Mouse (Mus musculus): ENCODE measurements around the gene Lig3. TPM values are rescaled to one million over a fixed set of nuclear protein-coding genes. Genes with fewer than 3 reads are reported as not detected.
"Not testable (repeated sequence)": the region's sequence is repeated elsewhere in the genome, so short reads cannot be mapped to it uniquely, and the experiment has no call there.

Gene Lig3
- polyA plus RNA-seq, 1 experiment from 2014 or later = 29.9 TPM

GRCm38 (mm10) chr11:82834359-82834758, 53.5 kb downstream of the Lig3 start:
- ATAC-seq (ENCODE audit: low FRiP score) = not testable (repeated sequence)
- H3K4me1 ChIP-seq (replicated peaks) = peaks cover 37% of the 10 kb centered on the region
- 90% methylated on average over 7 of the region's 7 CpGs for WGBS

DNA sequence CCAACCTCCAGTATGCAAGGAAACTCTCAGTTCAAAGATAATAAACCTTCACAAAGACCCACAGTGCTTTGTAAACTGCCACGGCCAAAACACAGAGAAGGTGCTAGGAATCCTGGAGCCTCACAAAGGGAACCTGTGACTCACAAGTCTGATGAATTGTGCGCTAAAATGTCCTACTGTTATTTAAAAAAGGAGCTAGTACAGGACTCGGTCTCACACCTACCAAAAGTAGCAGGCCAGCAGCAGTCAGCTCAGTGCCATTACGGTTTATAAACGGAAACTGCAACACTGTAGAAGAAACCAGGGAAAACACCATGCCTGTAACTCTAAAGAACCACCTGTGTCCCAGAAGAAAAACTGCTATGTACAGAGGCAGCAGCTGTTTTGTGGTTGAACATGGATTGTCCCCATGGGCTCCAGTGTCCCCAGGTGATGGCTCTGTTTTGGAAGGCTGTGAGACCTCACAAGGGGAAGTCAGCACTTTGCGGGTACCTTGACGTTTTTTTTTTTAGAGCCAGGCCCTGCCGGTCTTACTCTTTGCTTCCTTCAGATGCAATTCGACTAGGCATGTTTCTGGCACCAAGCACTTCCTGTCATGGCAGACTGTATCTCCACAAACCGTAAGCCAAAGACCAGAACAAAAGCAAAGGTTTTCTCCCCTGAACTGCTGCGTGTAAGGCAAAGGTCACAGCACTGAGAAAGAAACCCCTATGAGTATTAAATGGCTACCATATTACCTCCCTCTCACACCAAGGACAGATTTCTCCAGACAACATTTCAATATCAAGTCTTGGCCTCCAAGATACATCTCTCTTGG, 54.9 kb downstream of the Lig3 start:
- Histone ChIP-seq H3K4me3 (no peak overlapping the region), H3K4me1 (replicated peaks) (peaks cover 35% of the 10 kb centered on the region), H3K27ac (peak overlapping the region; percentile 44; the same call in 1 of the 2 replicates), H3K36me3 (no peaks in the 10 kb centered on the region), H3K9me3 (no peaks in the 10 kb centered on the region), H3K4me2 (no peak overlapping the region), H3K9ac (no peak overlapping the region), H3K27me3 (no peaks in the 10 kb centered on the region)
- WGBS = 74% methylated on average over 11 of the region's 11 CpGs
- ATAC-seq (ENCODE audit: low FRiP score) = no peak

More at GRCm38 (mm10) chr11:82834359-82834758, 53.5 kb downstream of the Lig3 start:
- not testable (repeated sequence) for H3K27me3 ChIP-seq, H3K36me3 ChIP-seq, H3K4me2 ChIP-seq, H3K9me3 ChIP-seq, H3K27ac ChIP-seq, H3K4me3 ChIP-seq, H3K9ac ChIP-seq

GRCm38 (mm10) chr11:82837192-82837591, 56.3 kb downstream of the Lig3 start:
- no peak for ATAC-seq (ENCODE audit: low FRiP score)
- 44% methylated on average over 7 of the region's 7 CpGs for WGBS
- no peaks in the 10 kb centered on the region for H3K9me3 ChIP-seq
- no peak overlapping the region for H3K27ac ChIP-seq
- no peak overlapping the region for H3K9ac ChIP-seq
- H3K27me3 ChIP-seq = no peaks in the 10 kb centered on the region
- H3K4me2 ChIP-seq = no peak overlapping the region
- H3K4me1 ChIP-seq (replicated peaks) = peaks cover 24% of the 10 kb centered on the region
- no peak overlapping the region for H3K4me3 ChIP-seq
- H3K36me3 ChIP-seq = no peaks in the 10 kb centered on the region

DNA sequence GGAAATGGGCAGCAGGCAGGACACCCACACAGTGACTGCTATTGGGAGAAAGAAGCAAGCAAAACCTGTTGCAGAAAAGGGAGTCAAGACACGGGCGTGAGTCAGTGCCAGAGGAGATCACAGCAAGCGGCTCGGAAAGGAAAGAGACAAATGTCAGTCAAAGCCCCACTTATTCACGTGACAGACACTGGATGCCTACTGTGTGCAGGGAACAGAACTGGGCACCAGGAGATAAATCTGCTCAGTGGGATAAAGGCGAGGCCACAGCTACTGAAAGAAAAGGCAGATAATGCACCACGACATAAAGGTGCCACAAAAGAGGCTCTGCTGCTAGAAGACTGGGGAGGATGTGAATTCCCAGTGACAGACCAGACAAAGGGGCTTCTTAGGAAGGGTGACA, 56.9 kb downstream of the Lig3 start:
- H3K4me1 ChIP-seq (replicated peaks) = peaks cover 24% of the 10 kb centered on the region
- WGBS = 19% methylated on average over 7 of the region's 7 CpGs
- ATAC-seq (ENCODE audit: low FRiP score) = no peak
- no peak overlapping the region; the same call in 1 of the 2 replicates for H3K9ac ChIP-seq
- no peak overlapping the region for H3K4me3 ChIP-seq
- no peak overlapping the region for H3K27ac ChIP-seq
- no peaks in the 10 kb centered on the region for H3K9me3 ChIP-seq
- H3K36me3 ChIP-seq = no peaks in the 10 kb centered on the region
- no peaks in the 10 kb centered on the region for H3K27me3 ChIP-seq
- no peak overlapping the region for H3K4me2 ChIP-seq

GRCm38 (mm10) chr11:82838511-82838910, 57.6 kb downstream of the Lig3 start:
- H3K4me2 ChIP-seq = no peak overlapping the region
- ATAC-seq (ENCODE audit: low FRiP score) = no peak

GRCm38 (mm10) chr11:82844771-82845414, 64.0 kb downstream of the Lig3 start:
- no peak overlapping the region for H3K4me3 ChIP-seq
- H3K27ac ChIP-seq = peak overlapping the region; percentile 10; the same call in 1 of the 2 replicates
- no peaks in the 10 kb centered on the region for H3K36me3 ChIP-seq
- H3K9ac ChIP-seq = peak overlapping the region; percentile 65; the same call in 1 of the 2 replicates
- no peaks in the 10 kb centered on the region for H3K27me3 ChIP-seq
- WGBS = 72% methylated on average over 11 of the region's 11 CpGs
- no peak overlapping the region for H3K4me2 ChIP-seq
- ATAC-seq (ENCODE audit: low FRiP score) = no peak
- H3K4me1 ChIP-seq (replicated peaks) = peaks cover 20% of the 10 kb centered on the region
- H3K9me3 ChIP-seq = no peaks in the 10 kb centered on the region

More at GRCm38 (mm10) chr11:82838511-82838910, 57.6 kb downstream of the Lig3 start:
- WGBS = 32% methylated on average over 5 of the region's 5 CpGs
- no peaks in the 10 kb centered on the region for H3K36me3 ChIP-seq
- no peaks in the 10 kb centered on the region for H3K9me3 ChIP-seq
- no peak overlapping the region for H3K9ac ChIP-seq
- H3K27me3 ChIP-seq = no peaks in the 10 kb centered on the region
- H3K4me1 ChIP-seq (replicated peaks) = peaks cover 24% of the 10 kb centered on the region
- H3K4me3 ChIP-seq = no peak overlapping the region
- H3K27ac ChIP-seq = no peak overlapping the region

- H3K4me1 ChIP-seq (replicated peaks) = peaks cover 26% of the 10 kb centered on the region
- WGBS = 28% methylated on average over 16 of the region's 16 CpGs
- H3K9ac ChIP-seq = peak overlapping the region; percentile 65
- H3K36me3 ChIP-seq = no peaks in the 10 kb centered on the region
- H3K4me3 ChIP-seq = peak overlapping the region; percentile 7; the same call in 1 of the 2 replicates
- H3K27me3 ChIP-seq = no peaks in the 10 kb centered on the region
- H3K4me2 ChIP-seq = peak overlapping the region; percentile 37
- peak overlapping the region; percentile 10 for H3K27ac ChIP-seq
- 0 out of 2 replicates have a peak, but pooled peaks have one; percentile 49 for ATAC-seq (ENCODE audit: low FRiP score)
- no peaks in the 10 kb centered on the region for H3K9me3 ChIP-seq
Measured at GRCm38 (mm10) chr11:82845415-82846078, 64.6 kb downstream of the Lig3 start.

DNA sequence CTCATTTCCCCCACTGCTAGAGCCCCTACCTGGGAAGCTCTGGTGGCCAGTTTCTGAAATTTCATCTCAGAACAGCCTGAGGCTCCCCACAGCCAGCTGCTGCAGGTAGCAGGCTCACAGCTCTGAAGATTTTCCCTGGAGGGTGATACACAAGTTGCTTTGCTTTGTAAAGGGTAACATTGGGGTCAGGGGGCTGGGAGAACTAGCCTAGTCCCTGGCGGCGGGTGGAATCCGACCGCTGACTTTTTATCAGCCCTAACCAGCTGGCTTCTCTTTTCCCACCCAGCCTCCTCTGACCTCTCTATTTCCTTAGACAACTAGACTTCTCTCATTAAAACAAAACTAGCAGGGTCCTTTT, 65.2 kb downstream of the Lig3 start:
- 18% methylated on average over 4 of the region's 4 CpGs for WGBS
- Histone ChIP-seq H3K36me3 (no peaks in the 10 kb centered on the region), H3K4me3 (peak overlapping the region; percentile 7; the same call in 1 of the 2 replicates), H3K4me1 (replicated peaks) (peaks cover 30% of the 10 kb centered on the region), H3K9me3 (no peaks in the 10 kb centered on the region), H3K27me3 (no peaks in the 10 kb centered on the region), H3K27ac (peak overlapping the region; percentile 10; the same call in 1 of the 2 replicates), H3K4me2 (peak overlapping the region; percentile 37), H3K9ac (peak overlapping the region; percentile 65)
- no peak for ATAC-seq (ENCODE audit: low FRiP score)

DNA sequence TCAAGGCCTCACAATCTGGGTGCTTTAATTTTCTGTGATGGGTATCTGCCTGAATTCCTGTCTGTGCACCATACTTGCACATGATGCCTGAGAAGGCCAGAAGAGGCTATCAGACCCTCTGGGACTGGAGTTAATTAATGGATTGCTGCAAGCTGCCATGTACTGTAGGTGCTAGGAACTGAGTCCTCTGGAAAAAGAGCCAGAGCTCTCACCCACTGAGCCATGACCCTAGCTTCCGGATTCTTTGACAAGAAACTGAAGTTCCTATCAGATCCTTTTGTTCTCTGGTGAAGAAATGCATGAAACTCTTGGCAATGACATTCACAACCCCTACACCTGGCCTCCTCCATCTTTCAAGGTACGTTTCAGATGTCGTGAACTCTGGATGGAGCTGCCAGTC, 66.0 kb downstream of the Lig3 start:
- H3K27me3 ChIP-seq = no peaks in the 10 kb centered on the region
- peaks cover 38% of the 10 kb centered on the region for H3K4me1 ChIP-seq (replicated peaks)
- H3K4me3 ChIP-seq = no peak overlapping the region
- WGBS = 68% methylated on average over 3 of the region's 3 CpGs
- no peak overlapping the region for H3K9ac ChIP-seq
- H3K36me3 ChIP-seq = no peaks in the 10 kb centered on the region
- ATAC-seq (ENCODE audit: low FRiP score) = no peak
- H3K4me2 ChIP-seq = no peak overlapping the region
- no peak overlapping the region for H3K27ac ChIP-seq
- no peaks in the 10 kb centered on the region for H3K9me3 ChIP-seq

DNA sequence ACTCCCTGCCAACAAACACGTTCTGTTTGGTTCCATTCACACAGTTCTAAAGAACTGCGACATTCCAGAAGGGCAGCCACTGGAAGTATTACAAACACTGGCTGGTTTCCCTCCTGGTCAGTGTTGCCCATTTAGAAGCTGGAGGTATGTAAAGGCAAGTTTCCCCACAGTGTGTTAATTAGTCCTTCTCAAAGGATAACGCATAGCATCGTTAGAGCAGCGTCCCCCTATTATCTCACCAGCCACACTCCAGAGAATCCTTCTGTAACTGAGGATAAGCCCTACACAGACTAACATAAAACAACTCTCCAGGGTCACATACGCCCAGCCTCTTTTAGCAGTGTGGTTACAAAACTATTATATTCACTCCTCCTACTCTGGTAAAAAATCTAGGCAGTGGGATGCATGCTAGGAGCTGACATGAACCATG, 66.7 kb downstream of the Lig3 start:
- Histone ChIP-seq H3K27ac (no peak overlapping the region), H3K9me3 (no peaks in the 10 kb centered on the region), H3K36me3 (no peaks in the 10 kb centered on the region), H3K9ac (no peak overlapping the region), H3K4me1 (replicated peaks) (peaks cover 38% of the 10 kb centered on the region), H3K27me3 (no peaks in the 10 kb centered on the region), H3K4me2 (no peak overlapping the region), H3K4me3 (no peak overlapping the region)
- 34% methylated on average over 6 of the region's 6 CpGs for WGBS
- ATAC-seq (ENCODE audit: low FRiP score) = no peak

DNA sequence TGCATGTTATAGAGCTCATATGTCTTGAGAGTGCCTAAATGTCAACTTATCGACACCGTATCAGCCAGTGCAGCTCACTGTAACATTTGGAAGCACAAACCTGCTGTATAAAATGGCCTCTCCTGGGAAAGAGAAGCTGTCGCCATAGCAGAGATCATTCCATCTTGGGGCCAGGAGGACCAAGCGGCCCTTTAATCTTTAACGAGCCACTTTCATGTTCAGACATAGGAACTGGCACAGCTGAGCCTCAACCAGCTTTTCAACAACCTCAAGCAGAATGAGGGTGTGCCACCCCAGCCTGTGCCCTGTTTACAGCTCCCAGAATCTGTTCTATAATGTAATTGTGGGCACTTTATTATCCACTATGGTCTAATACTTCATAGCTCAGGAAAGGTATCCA, 69.4 kb downstream of the Lig3 start:
- H3K4me2 ChIP-seq = no peak overlapping the region
- H3K4me3 ChIP-seq = no peak overlapping the region
- 0 out of 2 replicates have a peak overlapping the region, but pooled peaks have one; percentile 2 for H3K9ac ChIP-seq
- H3K4me1 ChIP-seq (replicated peaks) = peaks cover 33% of the 10 kb centered on the region
- H3K27me3 ChIP-seq = no peaks in the 10 kb centered on the region
- no peaks in the 10 kb centered on the region for H3K36me3 ChIP-seq
- no peaks in the 10 kb centered on the region for H3K9me3 ChIP-seq
- ATAC-seq (ENCODE audit: low FRiP score) = no peak
- WGBS = 49% methylated on average over 5 of the region's 5 CpGs
- peak overlapping the region; percentile 64 for H3K27ac ChIP-seq

GRCm38 (mm10) chr11:82852115-82852514, 71.2 kb downstream of the Lig3 start:
- peaks cover 23% of the 10 kb centered on the region for H3K4me1 ChIP-seq (replicated peaks)
- WGBS = 88% methylated on average over 11 of the region's 11 CpGs
- no peak for ATAC-seq (ENCODE audit: low FRiP score)
- no peak overlapping the region for H3K4me2 ChIP-seq
- H3K9me3 ChIP-seq = no peaks in the 10 kb centered on the region
- H3K27ac ChIP-seq = no peak overlapping the region
- no peak overlapping the region for H3K4me3 ChIP-seq
- H3K36me3 ChIP-seq = no peaks in the 10 kb centered on the region
- no peak overlapping the region for H3K9ac ChIP-seq
- no peaks in the 10 kb centered on the region for H3K27me3 ChIP-seq

Measured in hindbrain, embryonic 13.5 days (tissue).